Mouse (Mus musculus) adrenal gland, postnatal 10 days (tissue): ENCODE measurements around the gene Slc26a3. TPM values are rescaled to one million over a fixed set of nuclear protein-coding genes. Genes with fewer than 3 reads are reported as not detected.
"Not testable (repeated sequence)": the region's sequence is repeated elsewhere in the genome, so short reads cannot be mapped to it uniquely, and the experiment has no call there.

Experiments
- DNase-seq: peaks from one replicate; pipeline ENCODE4 v3.0.0; 2021; ENCODE audit warnings: mixed read lengths
- total RNA-seq, 2 experiments: library from RNA; stranded (reverse); gene quantifications; 2 replicates each; pipeline ENCODE4 v1.2.3; 2021

Gene Slc26a3
- total RNA-seq, 2 experiments from 2014 or later: 0.51 TPM

DNA sequence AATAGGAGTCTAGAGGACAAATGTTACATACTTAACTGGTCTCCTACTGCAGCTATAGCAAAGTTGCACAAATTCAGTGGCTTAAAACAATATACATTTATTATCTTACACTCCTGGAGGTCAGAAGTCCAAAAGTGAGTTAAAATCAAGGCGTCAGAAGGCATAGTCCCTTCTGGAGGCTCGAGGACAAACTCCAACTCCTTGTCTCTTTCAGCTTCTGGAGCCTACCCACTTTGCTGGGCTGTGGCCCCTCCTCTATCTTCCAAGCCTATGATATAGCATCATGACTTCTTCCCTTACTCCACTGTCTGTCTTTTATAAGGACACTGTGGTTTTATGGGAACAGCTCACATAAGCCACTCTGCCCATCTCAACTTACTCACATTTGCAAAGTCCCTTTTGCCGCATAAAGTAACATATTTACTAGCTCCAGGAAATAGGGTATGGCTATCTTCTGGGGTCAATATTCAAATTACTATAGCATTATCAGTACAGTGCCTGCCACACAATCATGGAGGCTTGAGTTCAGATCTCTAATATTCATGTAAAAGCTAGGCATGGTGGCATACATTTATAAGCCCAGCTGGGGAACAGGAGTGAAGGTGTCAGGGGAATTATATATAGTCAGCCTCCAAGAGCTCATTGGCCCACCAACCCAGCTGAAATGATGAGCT is 31.4 kb downstream of the Slc26a3 start:
- DNase-seq: no peak

DNA sequence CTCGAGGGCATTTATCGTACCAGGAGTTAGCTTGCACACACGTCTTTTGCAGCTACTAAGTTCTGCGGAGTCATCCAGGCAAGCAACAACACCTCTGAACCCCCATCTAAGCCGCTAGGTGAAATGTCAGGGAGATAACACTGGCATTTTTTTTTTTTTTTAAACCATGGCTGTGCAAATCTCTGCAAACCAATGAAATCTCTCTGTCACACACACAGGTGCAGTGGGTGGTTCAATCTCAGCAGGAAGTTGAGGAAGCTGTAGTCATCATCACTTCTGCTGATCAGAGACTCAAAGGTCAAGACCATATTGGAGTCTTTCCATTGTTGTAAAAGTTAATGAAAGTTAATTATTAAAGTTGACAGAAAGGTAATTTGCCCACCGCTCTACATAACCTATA is 47.1 kb downstream of the Slc26a3 start:
- no peak for DNase-seq

DNA sequence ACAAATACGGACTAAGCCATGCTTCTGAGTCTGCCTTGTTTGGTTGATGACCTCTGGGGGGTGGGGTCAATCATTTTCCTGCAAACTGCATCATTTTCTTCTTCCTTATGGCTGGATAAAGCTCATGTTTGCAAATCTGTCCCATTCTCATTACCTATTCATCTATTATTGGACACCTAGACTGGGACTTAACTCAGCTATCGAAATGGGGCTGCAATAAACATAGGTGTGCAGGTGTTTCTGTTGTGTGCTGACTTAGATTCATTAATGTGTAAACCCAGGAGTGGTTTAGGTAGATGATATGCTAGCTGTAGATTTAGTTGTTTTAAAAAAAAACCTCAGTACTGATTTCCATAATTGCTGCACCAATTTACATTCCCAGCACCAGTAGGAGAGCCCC is 48.9 kb downstream of the Slc26a3 start:
- DNase-seq: no peak

DNA sequence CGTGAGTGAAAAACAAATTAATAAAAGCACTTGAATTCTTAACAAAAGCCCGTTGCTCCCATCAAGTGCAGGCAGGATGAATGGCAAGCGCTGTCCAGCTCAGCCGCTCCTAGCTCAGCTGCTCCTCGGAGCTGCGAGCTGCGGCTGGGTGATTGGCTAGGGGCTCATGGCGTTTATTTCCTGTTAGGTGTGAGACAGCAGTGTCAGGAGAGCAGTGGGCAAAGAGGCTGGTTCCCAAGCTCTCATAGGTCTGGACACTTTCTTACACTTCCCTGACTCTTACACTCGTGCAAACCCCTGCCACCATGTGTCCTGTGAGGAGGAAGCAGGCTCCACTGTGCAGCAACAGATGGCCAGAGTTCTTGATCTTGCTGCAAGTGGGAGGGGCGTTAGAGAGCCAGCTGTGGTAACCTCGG is 53.5 kb downstream of the Slc26a3 start:
- DNase-seq: peak; percentile 35

DNA sequence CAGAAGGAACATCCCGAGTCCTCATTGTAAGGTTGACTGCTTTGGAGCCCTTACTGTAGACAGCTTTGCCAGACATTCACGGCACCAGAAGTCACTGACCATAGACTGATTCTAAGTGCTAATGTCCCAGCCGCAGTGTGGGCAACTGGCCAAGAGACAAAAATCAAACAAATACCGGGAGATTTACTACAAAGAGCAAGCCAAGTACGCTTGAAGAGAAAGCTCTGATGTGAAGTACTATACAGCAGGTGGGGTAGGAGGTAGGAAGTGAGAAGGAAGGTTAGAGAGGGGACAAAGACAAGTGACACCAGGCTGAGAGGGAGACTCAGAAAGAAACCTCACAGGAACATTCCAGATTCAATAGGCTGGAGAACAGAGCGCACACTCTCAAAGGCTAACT is 54.2 kb downstream of the Slc26a3 start:
- DNase-seq: peak; percentile 25

DNA sequence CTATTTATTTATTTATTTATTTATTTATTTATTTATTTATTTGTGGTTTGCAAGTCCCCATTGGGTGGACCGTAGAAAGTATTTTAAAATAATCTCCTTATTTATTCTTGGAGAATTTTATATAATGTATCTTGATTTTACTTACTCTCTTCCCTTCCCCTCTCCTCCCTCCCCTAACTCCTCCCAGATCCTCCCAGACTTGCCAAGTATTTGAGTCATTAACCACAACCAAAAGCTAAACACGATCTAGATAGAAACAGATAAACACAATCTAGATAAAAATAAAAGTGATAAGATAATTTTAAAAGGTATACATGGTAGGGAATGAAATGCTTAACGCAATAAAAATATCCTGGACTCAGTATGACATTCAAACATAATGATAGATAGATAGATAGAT is 58.7 kb downstream of the Slc26a3 start:
- no peak for DNase-seq

- no peak for DNase-seq
These were observed 65.6 kb downstream of the Slc26a3 start for GRCm38 (mm10) chr12:31456271-31456670.

DNA sequence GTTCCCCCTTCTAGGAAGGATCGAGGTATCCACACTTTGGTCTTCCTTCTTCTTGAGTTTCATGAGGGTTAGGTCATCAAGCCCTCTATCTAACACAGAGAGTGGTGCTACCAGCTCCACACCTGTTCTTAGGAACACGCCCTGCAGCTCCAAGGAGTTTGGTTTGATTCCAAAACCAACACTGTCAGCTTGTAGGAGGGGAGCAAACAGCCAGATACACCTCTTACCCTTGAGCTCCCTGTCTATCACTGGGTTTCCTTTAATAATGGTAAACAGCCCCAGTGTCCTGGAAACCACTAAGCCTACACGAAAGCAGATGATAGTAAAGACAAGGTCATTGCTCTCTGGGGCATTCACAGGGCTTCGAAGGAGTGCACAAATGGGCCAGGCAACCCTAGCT is 67.8 kb downstream of the Slc26a3 start:
- no peak for DNase-seq

GRCm38 (mm10) chr12:31460270-31460669 is 69.6 kb downstream of the Slc26a3 start:
- DNase-seq: peak; percentile 8

DNA sequence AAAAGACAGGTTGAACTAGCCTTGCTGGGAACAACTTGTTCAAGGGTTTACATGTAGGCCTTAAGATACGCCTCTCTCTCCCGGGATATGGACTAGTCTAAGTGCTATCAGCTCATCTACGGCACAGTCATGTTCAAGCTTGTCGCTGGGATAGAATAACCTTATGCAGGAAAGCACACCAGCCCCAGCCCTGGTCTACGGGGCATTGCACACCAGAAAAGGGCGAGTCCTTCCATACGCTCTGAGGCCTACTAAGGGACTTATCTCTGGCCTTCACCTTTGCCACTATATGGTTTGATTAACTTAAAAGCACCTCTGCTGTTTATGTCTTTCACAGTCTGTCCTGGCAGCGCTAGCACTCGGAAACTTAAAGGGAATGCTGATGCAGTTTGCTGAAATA is 70.7 kb downstream of the Slc26a3 start:
- DNase-seq: no peak

DNA sequence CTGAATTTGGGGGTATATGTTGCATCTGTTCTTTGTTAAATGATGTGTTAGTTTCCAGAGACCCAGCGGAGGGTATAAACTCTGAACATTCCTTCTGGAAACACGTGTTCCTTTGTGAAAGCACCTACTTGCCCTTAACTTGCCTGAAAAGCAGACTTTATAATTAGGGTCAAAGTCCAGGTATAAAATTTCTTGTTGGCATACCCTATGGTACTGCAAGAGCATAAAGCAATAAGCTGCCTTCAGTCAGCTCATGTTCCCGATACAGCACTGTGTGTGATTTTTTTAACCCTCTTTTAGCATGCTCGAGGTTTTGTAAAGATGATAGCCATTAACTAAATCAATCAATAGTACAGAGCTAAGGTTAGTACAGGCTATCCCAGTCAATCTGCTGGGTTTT is 71.9 kb downstream of the Slc26a3 start:
- DNase-seq: no peak

- DNase-seq: not testable (repeated sequence)
These were observed 87.5 kb downstream of the Slc26a3 start for GRCm38 (mm10) chr12:31478182-31478581.

GRCm38 (mm10) chr12:31486431-31486830 is 95.8 kb downstream of the Slc26a3 start:
- DNase-seq: peak; percentile 49

- DNase-seq: no peak
These were observed 108.3 kb downstream of the Slc26a3 start for GRCm38 (mm10) chr12:31498936-31499313.

- peak; percentile 97 for DNase-seq
These were observed 108.9 kb downstream of the Slc26a3 start, which contains the start of gene Cbll1 for GRCm38 (mm10) chr12:31499314-31500131. Cbll1 (minus strand) TSS chr12:31499616.

- no peak for DNase-seq
These were observed 109.5 kb downstream of the Slc26a3 start for GRCm38 (mm10) chr12:31500196-31500595.

DNA sequence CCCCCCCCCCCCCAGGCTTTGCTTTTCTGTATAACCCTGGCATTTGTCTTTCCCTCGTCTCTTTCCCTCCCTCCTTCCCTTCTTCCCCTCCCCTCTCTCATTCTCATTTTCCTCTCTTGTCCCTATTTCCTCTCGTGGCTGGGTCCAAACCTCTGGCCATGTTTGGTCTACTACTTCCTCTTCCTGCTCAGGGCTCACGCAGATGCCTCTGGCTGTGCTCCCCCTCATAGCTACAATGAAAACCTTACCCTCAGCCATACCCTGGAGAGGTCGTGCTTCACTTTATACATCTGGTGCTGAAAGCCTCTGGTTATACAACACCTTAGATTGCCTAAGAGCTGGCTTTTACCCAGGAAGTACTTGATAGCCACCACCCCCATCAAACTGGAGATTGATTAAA is 110.6 kb downstream of the Slc26a3 start:
- no peak for DNase-seq

- no peak for DNase-seq
These were observed 112.5 kb downstream of the Slc26a3 start for GRCm38 (mm10) chr12:31503211-31503610.

- DNase-seq: peak; percentile 23
These were observed 117.2 kb downstream of the Slc26a3 start for GRCm38 (mm10) chr12:31507718-31508364.

DNA sequence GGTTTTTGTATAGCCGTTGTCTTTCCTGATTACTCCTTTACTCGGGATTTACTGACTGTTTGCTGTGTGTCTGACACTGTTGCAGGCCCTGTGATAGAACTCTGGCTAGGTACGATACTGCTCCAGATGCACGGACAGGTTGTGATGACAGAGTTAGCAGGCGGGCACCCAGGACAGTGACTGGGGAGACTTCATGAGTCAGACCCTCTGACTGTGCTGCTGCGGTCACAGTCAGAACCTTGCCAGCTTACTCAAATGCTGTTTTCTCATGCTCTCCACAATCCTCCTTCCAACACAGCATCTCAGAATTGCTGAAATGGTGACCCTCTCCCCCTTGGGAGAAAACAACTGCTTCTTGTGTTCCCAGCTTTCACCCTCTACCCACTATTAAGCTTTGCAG is 117.8 kb downstream of the Slc26a3 start:
- DNase-seq: no peak

GRCm38 (mm10) chr12:31511218-31511617 is 120.5 kb downstream of the Slc26a3 start:
- DNase-seq: no peak

- no peak for DNase-seq
These were observed 122.2 kb downstream of the Slc26a3 start for GRCm38 (mm10) chr12:31512634-31513411.
